Mouse (Mus musculus) erythroblast, embryonic 14.5 days (primary cell): Measurements from ENCODE around the gene Secisbp2l.

ENCODE experiments used
- GATA1 ChIP-seq: IDR thresholded peaks from 2 replicates; pipeline ENCODE4 v1.6.1; 2012; ENCODE audit warnings: low read length, inconsistent platforms, mixed read lengths
- TAL1 ChIP-seq: IDR thresholded peaks from 3 replicates; pipeline ENCODE4 v1.6.1; 2012; ENCODE audit warnings: low read length, inconsistent platforms, mixed read lengths

- TF ChIP-seq GATA1 = no peak
- no peak for TF ChIP-seq TAL1
Measured at GRCm38 (mm10) chr2:125791485-125791885, 8.8 kb upstream of the Secisbp2l start.
